Mouse (Mus musculus) gastrocnemius, postnatal 14 days (tissue): ENCODE measurements around the gene Hist1h4b. TPM values are rescaled to one million over a fixed set of nuclear protein-coding genes. Genes with fewer than 3 reads are reported as not detected.
"Not testable (repeated sequence)": the region's sequence is repeated elsewhere in the genome, so short reads cannot be mapped to it uniquely, and the experiment has no call there.

Source experiments
- DNase-seq: peaks from one replicate; pipeline ENCODE4 v3.0.0; 2021; ENCODE audit warnings: mixed read lengths
- intact Hi-C: fragments of 180-260 bp; cut with DNase I; formaldehyde crosslinking; loops from one replicate; pipeline ENCODE4 v1.15.1; 2025; ENCODE audit warnings: low total_unique reads
- total RNA-seq, 2 experiments: library from RNA; stranded (reverse); gene quantifications; 2 replicates each; pipeline ENCODE4 v1.2.3; 2021

Gene Hist1h4b
- total RNA-seq, 2 experiments from 2014 or later, result 56.8 to 62.2 TPM

- DNase-seq, result peak; percentile 91
- intact Hi-C loops, result no loop called here
Observed at GRCm38 (mm10) chr13:23739069-23739921, 17.5 kb upstream of the Hist1h4b start.

GRCm38 (mm10) chr13:23739922-23740252, 16.9 kb upstream of the Hist1h4b start:
- intact Hi-C loops, result no loop called here

GRCm38 (mm10) chr13:23740256-23740840, 16.5 kb upstream of the Hist1h4b start:
- intact Hi-C loops, result no loop called here
- DNase-seq, result no peak

More at GRCm38 (mm10) chr13:23739922-23740252, 16.9 kb upstream of the Hist1h4b start:
- no peak for DNase-seq

- DNase-seq, result no peak
- intact Hi-C loops, result no loop called here
Observed at GRCm38 (mm10) chr13:23740910-23741309, 15.9 kb upstream of the Hist1h4b start.

- no peak for DNase-seq
- intact Hi-C loops, result no loop called here
Observed at GRCm38 (mm10) chr13:23742007-23742406, 14.8 kb upstream of the Hist1h4b start.

- no peak for DNase-seq
- intact Hi-C loops, result no loop called here
Observed at GRCm38 (mm10) chr13:23743215-23743614, 13.6 kb upstream of the Hist1h4b start.

GRCm38 (mm10) chr13:23743963-23744362, 12.8 kb upstream of the Hist1h4b start:
- DNase-seq, result no peak
- intact Hi-C loops, result no loop called here

GRCm38 (mm10) chr13:23744421-23745380, 12.1 kb upstream of the Hist1h4b start:
- DNase-seq, result no peak
- intact Hi-C loops, result no loop called here

- peak; percentile 71 for DNase-seq
- intact Hi-C loops, result no loop called here
Observed at GRCm38 (mm10) chr13:23745381-23746161, 11.2 kb upstream of the Hist1h4b start, which contains the start of gene Hist1h3c. Hist1h3c (minus strand) TSS chr13:23745602.

- peak; percentile 52 for DNase-seq
- intact Hi-C loops, result not testable (repeated sequence)
Observed at GRCm38 (mm10) chr13:23746201-23747080, 10.4 kb upstream of the Hist1h4b start, which contains the start of gene Hist1h2bb. Hist1h2bb (plus strand) TSS chr13:23746734.

GRCm38 (mm10) chr13:23747081-23747891, 9.5 kb upstream of the Hist1h4b start:
- DNase-seq, result no peak
- intact Hi-C loops, result no loop called here

- no peak for DNase-seq
- intact Hi-C loops, result no loop called here
Observed at GRCm38 (mm10) chr13:23747892-23748288, 8.9 kb upstream of the Hist1h4b start.

- no peak for DNase-seq
- intact Hi-C loops, result no loop called here
Observed at GRCm38 (mm10) chr13:23749563-23750121, 7.2 kb upstream of the Hist1h4b start.

GRCm38 (mm10) chr13:23750839-23751477, 5.9 kb upstream of the Hist1h4b start, which contains the start of gene Hist1h2ab:
Hist1h2ab (plus strand) TSS chr13:23751126.
- intact Hi-C loops, DNase-seq: not testable (repeated sequence)

- intact Hi-C loops, result no loop called here
Observed at GRCm38 (mm10) chr13:23751478-23751956, 5.3 kb upstream of the Hist1h4b start.

GRCm38 (mm10) chr13:23752067-23752741, 4.6 kb upstream of the Hist1h4b start, which contains the start of gene Hist1h3b:
Hist1h3b (plus strand) TSS chr13:23752267.
- intact Hi-C loops, result not testable (repeated sequence)

More at GRCm38 (mm10) chr13:23751478-23751956, 5.3 kb upstream of the Hist1h4b start:
- no peak for DNase-seq

More at GRCm38 (mm10) chr13:23752067-23752741, 4.6 kb upstream of the Hist1h4b start, which contains the start of gene Hist1h3b:
- peak; percentile 79 for DNase-seq
